Mouse (Mus musculus) stomach, adult 2 months (tissue): ENCODE measurements around the gene Plppr1. TPM values are rescaled to one million over a fixed set of nuclear protein-coding genes. Genes with fewer than 3 reads are reported as not detected.

Source experiments
- polyA plus RNA-seq: library from polyadenylated mRNA; depleted of rRNA; stranded (reverse); fragments of >200 nt; gene quantifications from 2 replicates; pipeline ENCODE4 v1.2.3, GENCODE M21; 2012; rRNA removed

The Plppr1 gene
- not detected in 2 replicates for polyA plus RNA-seq

DNA sequence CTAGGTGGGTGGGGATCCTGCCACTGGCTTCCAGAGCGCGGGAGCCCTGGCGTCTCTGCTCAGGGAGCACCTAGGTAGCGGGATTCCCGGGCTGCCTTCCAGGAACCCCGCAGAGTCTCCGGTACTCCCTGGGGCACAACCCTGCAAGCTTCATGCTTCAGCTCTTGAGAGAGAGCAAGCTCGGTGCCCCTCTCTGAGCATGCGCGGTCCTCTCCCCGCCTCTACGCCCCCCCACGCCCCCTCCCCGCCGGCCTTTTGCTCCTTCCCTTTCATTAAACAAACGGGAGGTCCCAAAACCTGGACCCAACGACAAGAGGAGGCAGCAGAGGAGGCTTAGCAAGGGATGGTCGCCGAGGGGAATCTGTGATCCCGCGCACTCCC lies at the start of gene Plppr1:
Gene Plppr1 (plus strand): TSS at position 253 of the 381 bp plus-strand sequence.

